Mouse (Mus musculus): Measurements from ENCODE around the gene Atp2a1. TPM values are rescaled to one million over a fixed set of nuclear protein-coding genes. Genes with fewer than 3 reads are reported as not detected.

The Atp2a1 gene
- polyA plus RNA-seq (2015; fragmentation: Illumina TruSeq; extraction: RNeasy Lipid Tissue Mini Kit (QIAGEN cat#74804); ENCODE audit: insufficient read depth, low replicate concordance), result 0.51 TPM

DNA sequence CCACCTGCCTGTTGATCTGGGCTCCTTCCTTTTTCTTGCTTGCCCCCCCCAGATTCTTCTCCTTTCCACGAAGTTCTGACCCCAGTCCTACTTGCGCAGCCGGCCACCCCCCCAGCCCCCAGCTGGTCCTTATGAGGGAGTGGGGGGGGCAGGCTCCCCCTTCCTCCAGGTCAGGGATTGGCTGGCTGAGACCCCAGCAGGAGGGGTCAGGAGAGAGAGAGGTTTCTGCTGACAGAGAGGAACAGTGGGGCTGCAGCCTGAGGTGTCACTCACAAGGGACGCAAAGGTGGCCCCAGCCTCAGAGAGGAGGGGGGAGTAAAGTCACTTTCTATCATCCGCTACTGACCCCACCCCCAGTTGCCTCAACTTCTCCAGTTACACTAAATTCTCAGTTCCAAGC lies at the start of gene Atp2a1:
TSS of gene Atp2a1 (minus strand) at position 105 of the 400 bp plus-strand sequence.

DNA sequence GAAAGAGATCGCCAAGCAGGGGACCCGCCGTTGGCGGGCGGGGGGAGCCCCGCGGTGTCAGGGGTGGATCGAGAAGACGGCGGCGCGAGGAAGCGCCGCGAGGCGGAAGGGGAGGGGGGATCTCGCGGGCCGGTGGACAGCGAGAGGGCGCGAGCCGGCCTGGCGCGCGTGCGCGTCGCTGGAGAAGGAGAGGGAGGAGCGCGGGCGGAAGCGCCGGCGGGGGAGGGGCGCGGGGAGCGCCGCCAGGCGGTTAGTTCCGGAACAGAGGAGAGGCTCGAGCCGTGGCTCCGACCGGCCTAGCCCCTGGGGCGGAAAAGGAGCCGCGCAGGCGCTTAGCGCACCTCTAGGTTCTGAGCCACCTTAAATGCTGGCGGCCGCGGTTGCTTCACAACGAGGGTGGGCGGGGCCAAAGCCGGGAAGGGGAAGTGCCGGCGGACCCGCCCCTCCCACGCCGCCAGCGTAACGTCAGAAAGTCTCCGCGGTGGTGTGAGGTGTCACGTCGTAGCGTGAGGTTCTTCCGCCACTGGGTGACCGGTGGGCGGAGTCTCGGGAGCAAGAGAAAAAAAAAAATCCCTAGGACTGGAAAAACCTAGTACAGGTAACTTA lies 40.5 kb upstream of the Atp2a1 start, which contains the start of gene Atxn2l:
TSS of gene Atxn2l (minus strand) at position 165 of the 606 bp plus-strand sequence.

DNA sequence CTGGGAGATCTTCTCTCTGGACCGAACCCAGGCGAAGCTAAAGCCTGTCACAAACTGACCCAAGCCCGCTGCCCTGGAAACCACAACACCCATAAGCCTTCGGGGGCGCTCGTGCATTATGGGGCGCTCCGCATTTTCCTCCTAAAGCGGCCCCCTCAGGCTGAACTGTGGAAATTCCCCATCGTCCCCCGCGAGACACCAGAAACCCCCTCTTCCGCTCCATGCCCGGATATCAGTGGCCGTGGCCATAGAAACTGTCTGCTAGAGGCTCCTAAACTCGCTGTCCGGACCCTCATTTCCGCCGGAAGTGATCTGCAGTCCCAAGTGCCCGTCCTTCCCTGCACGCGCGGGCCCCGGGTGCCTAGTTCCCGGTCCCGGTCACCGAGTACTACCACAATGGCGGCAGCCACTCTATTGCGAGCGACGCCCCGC lies 24.2 kb upstream of the Atp2a1 start, which contains the start of gene Tufm:
TSS of gene Tufm (plus strand) at position 310 of the 432 bp plus-strand sequence.

DNA sequence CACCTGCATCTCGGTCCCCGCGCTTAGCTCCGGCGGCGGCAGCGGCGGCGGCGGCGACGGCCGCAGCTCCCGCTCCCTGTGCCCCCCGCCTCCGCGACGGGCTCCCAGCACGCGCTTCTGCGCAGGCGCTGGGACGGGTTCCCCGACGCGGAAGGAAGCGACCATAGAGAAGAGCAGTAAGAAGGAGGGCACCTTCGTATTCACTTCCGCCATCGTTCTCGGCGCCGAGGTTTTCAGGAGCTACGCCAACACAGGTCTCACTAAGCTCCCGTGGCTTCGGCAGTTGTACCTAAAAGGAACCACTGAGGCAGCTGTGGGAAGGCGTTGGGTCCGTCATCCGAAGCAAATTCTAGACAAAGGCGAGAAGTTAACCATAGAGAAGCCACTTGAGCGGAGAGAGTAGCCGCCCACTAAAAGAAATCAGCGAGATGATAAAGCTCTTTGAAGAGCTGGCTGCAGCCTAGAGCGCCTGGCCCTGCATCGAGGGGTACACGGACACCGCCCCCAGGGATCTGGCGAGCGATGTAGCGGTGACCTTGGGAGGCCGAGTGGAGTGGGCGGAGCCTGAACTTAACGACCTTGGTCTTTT lies 12.2 kb upstream of the Atp2a1 start, which contains the start of gene Sh2b1:
TSS of gene Sh2b1 (minus strand) at position 432 of the 589 bp plus-strand sequence.

DNA sequence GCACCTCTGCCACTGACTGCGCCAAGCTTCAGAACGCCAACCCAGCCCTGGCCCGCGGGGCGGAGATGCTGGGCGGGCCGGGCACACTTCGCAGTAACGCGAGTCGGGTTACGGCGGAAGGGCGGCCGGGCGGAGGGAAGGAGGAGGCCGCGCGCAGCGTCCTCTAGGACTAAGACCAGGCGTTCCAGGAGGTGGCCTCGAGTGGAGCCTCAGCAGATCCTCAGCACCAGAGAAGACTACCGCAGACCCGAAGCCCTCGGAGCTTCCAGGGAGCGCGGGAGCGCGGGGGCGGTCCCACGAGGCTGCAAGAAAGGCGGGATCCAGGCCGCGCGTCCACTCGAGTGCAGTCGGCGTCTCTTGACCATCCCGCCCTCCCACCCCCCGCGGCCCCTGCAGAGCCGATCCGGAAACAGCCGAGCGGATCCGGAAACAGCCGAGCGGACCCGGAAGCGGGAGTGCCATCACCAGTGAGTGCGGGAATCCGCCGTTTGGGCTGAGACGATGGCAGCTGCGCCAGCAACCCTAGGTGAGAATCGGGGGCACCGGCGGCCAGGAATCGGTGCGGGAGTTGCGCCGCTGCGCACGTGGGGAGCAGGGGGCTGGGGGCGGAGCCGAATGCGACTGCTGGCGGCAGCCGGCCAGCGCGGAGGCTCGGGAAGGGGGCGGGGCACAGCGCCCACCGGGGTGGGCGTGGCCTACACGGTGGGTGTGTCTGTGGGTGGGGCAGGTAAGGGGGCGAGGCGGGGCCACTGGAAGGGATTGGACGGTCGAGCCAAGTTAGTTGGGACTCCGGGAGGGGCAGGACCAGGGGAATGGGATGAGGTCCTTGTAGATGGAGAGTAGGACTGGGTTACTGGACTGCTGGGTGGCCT lies 34.0 kb downstream of the Atp2a1 start, which contains the start of gene Rabep2:
TSS of gene Rabep2 (plus strand) at position 129 of the 872 bp plus-strand sequence.

DNA sequence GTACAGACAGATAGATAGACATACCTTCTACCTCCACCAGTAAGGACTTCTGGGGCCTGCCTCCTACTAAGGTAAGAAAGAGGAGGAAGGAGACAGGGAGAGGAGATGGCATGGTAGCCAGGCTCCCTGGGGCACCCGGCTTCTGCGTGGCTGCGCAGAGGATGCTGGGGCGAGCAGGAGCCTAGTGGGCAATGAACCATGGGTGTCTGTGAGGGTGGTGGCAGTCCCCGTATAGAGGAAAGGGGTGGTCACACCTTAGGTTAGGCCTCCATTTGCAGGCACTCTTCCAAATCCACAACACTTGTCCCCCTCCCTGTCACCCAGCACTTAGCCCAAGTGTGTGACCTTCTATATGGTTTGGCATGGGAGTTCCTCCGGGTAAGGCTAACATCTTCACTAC lies 48.2 kb downstream of the Atp2a1 start, which contains the start of gene Cd19:
TSS of gene Cd19 (minus strand) at position 165 of the 400 bp plus-strand sequence.

DNA sequence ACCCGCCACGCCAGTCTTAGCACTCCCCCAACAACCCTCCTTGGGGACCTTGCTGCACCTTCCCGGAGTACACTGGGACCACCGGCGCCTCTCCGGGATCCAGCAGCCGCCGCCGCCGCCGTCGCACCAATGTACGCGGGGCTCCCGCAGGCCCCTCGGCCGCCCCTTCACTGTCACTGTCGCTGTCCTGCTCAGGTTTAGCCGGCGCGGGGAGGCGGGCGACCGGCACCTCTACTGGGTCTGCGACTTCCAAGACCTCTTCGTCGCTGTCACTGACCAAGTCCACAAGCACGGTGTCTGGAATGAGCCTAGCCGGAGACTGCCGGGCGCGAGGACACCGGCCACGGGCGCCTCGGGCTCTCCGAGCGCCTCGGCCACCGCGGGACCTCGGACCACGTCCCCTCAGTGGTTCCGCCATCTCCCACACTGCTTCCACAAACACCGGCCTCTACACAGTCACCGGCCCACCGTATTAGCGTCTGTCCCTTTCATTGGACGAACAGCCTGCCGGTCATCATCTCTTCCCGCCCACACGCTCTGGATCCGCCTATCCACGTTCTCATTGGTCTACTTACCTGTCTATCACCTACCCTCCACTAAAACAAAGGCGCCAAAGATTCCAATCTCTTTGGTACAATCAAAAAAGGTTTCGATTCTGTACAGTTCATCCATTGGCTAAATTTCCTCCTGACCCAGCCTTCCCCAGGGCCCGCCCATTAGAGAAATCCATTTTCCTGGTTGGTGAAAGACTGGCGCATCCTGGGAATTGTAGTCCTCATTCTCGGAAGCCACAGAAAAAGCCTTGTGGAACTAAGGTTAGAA lies 66.4 kb downstream of the Atp2a1 start, which contains the start of gene Nfatc2ip:
TSS of gene Nfatc2ip (minus strand) at position 440 of the 822 bp plus-strand sequence.

Other genes starting within 250 kb of the Atp2a1 start
- 35.6 TPM for gene Sbk1, start 190.5 kb downstream of the Atp2a1 start, polyA plus RNA-seq (2015; fragmentation: Illumina TruSeq; extraction: RNeasy Lipid Tissue Mini Kit (QIAGEN cat#74804); ENCODE audit: insufficient read depth, low replicate concordance)
- gene Lat, start 93.5 kb downstream of the Atp2a1 start, polyA plus RNA-seq (2015; fragmentation: Illumina TruSeq; extraction: RNeasy Lipid Tissue Mini Kit (QIAGEN cat#74804); ENCODE audit: insufficient read depth, low replicate concordance), result 72.7 TPM
- gene Spns1, start 85.7 kb downstream of the Atp2a1 start, polyA plus RNA-seq (2015; fragmentation: Illumina TruSeq; extraction: RNeasy Lipid Tissue Mini Kit (QIAGEN cat#74804); ENCODE audit: insufficient read depth, low replicate concordance), result 18.3 TPM
- 27.6 TPM for gene Nfatc2ip, start 66.4 kb downstream of the Atp2a1 start, polyA plus RNA-seq (2015; fragmentation: Illumina TruSeq; extraction: RNeasy Lipid Tissue Mini Kit (QIAGEN cat#74804); ENCODE audit: insufficient read depth, low replicate concordance)
- gene Cd19, start 48.2 kb downstream of the Atp2a1 start, polyA plus RNA-seq (2015; fragmentation: Illumina TruSeq; extraction: RNeasy Lipid Tissue Mini Kit (QIAGEN cat#74804); ENCODE audit: insufficient read depth, low replicate concordance), result 712 TPM
- 15.8 TPM for gene Rabep2, start 34.3 kb downstream of the Atp2a1 start, polyA plus RNA-seq (2015; fragmentation: Illumina TruSeq; extraction: RNeasy Lipid Tissue Mini Kit (QIAGEN cat#74804); ENCODE audit: insufficient read depth, low replicate concordance)
- 30.3 TPM for gene Sh2b1, start 12.3 kb upstream of the Atp2a1 start, polyA plus RNA-seq (2015; fragmentation: Illumina TruSeq; extraction: RNeasy Lipid Tissue Mini Kit (QIAGEN cat#74804); ENCODE audit: insufficient read depth, low replicate concordance)
- 42.6 TPM for gene Tufm, start 24.3 kb upstream of the Atp2a1 start, polyA plus RNA-seq (2015; fragmentation: Illumina TruSeq; extraction: RNeasy Lipid Tissue Mini Kit (QIAGEN cat#74804); ENCODE audit: insufficient read depth, low replicate concordance)
- gene Atxn2l, start 40.3 kb upstream of the Atp2a1 start, polyA plus RNA-seq (2015; fragmentation: Illumina TruSeq; extraction: RNeasy Lipid Tissue Mini Kit (QIAGEN cat#74804); ENCODE audit: insufficient read depth, low replicate concordance), result 188 TPM
- 205 TPM for gene Eif3c, start 103.3 kb upstream of the Atp2a1 start, polyA plus RNA-seq (2015; fragmentation: Illumina TruSeq; extraction: RNeasy Lipid Tissue Mini Kit (QIAGEN cat#74804); ENCODE audit: insufficient read depth, low replicate concordance)
- gene Apobr, start 121.8 kb upstream of the Atp2a1 start, polyA plus RNA-seq (2015; fragmentation: Illumina TruSeq; extraction: RNeasy Lipid Tissue Mini Kit (QIAGEN cat#74804); ENCODE audit: insufficient read depth, low replicate concordance), result 18.4 TPM
- gene Cln3, start 122.7 kb upstream of the Atp2a1 start, polyA plus RNA-seq (2015; fragmentation: Illumina TruSeq; extraction: RNeasy Lipid Tissue Mini Kit (QIAGEN cat#74804); ENCODE audit: insufficient read depth, low replicate concordance), result 40.6 TPM
- 0.33 TPM for gene Il27, start 131.8 kb upstream of the Atp2a1 start, polyA plus RNA-seq (2015; fragmentation: Illumina TruSeq; extraction: RNeasy Lipid Tissue Mini Kit (QIAGEN cat#74804); ENCODE audit: insufficient read depth, low replicate concordance)
- gene Nupr1, start 167.8 kb upstream of the Atp2a1 start, polyA plus RNA-seq (2015; fragmentation: Illumina TruSeq; extraction: RNeasy Lipid Tissue Mini Kit (QIAGEN cat#74804); ENCODE audit: insufficient read depth, low replicate concordance), result 26.0 TPM
- gene Sgf29, start 186.2 kb upstream of the Atp2a1 start, polyA plus RNA-seq (2015; fragmentation: Illumina TruSeq; extraction: RNeasy Lipid Tissue Mini Kit (QIAGEN cat#74804); ENCODE audit: insufficient read depth, low replicate concordance), result 30.5 TPM
- gene Sult1a1, start 213.3 kb upstream of the Atp2a1 start, polyA plus RNA-seq (2015; fragmentation: Illumina TruSeq; extraction: RNeasy Lipid Tissue Mini Kit (QIAGEN cat#74804); ENCODE audit: insufficient read depth, low replicate concordance), result 38.4 TPM
- 9.9 TPM for gene Bola2, start 232.3 kb upstream of the Atp2a1 start, polyA plus RNA-seq (2015; fragmentation: Illumina TruSeq; extraction: RNeasy Lipid Tissue Mini Kit (QIAGEN cat#74804); ENCODE audit: insufficient read depth, low replicate concordance)
- 7.6 TPM for gene Slx1b, start 232.7 kb upstream of the Atp2a1 start, polyA plus RNA-seq (2015; fragmentation: Illumina TruSeq; extraction: RNeasy Lipid Tissue Mini Kit (QIAGEN cat#74804); ENCODE audit: insufficient read depth, low replicate concordance)
- gene Coro1a, start 244.7 kb upstream of the Atp2a1 start, polyA plus RNA-seq (2015; fragmentation: Illumina TruSeq; extraction: RNeasy Lipid Tissue Mini Kit (QIAGEN cat#74804); ENCODE audit: insufficient read depth, low replicate concordance), result 1,014 TPM

All from spleen, adult 10 weeks (tissue).